Comparison of ENCODE assay signal across 20 mouse cellular contexts in the genomic region with DNA sequence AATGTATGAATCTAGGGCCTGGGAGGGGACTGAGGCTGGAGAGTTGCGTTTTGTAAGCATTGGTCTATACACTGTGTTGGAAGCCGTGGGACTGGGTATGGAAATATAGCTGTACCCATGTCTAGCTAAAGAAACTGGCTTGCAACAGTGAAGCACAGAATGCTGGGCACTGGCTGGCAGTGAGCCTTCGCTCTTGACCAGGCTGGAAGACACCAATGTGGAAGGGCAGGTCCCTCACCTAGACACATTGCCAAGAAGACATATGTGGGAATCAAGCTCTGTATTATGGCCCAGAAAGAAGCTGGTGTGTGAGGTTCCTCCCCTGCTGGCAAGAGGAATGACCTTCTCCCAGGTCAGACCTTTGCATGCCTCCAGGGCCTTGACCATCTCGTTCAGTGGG.
"Had no signal": no experiment of that assay in that cellular context is flagged by ENCODE, and none has a peak within 500 bp of the region (broad histone marks: within the 10 kb centered on the region; RNA-seq: fewer than 3 reads in every experiment).

No protein-coding gene starts in this region.

- H3K4me3 ChIP-seq: midbrain, embryonic 10.5 days; midbrain, embryonic 12.5 days; myocyte; neural tube, embryonic 13.5 days; neural tube, embryonic 15.5 days; stomach, embryonic 15.5 days had no signal

- DNase-seq: lung, adult 18-20 months; lung, embryonic 14.5 days; lung, postnatal 10 days; lung, postnatal 4 days; midbrain, embryonic 14.5 days; retina, postnatal 1 day; right cerebral cortex, adult 18-20 months; right cerebral cortex, postnatal 25 days; right cerebral cortex, postnatal 4 days; thymus, adult 2 months; thymus, postnatal 25 days; thymus, postnatal 4 days had no signal

- H3K9me3 ChIP-seq: midbrain, embryonic 10.5 days; neural tube, embryonic 13.5 days; neural tube, embryonic 15.5 days; stomach, embryonic 15.5 days had no signal

- H3K27me3 ChIP-seq: midbrain, embryonic 12.5 days; neural tube, embryonic 13.5 days; neural tube, embryonic 15.5 days; stomach, embryonic 15.5 days had no signal

- H3K4me1 ChIP-seq: midbrain, embryonic 12.5 days; neural tube, embryonic 13.5 days; neural tube, embryonic 15.5 days; stomach, embryonic 15.5 days had no signal

- H3K27ac ChIP-seq: midbrain, embryonic 10.5 days; midbrain, embryonic 12.5 days; neural tube, embryonic 13.5 days; neural tube, embryonic 15.5 days; stomach, embryonic 15.5 days; stomach, postnatal 0 days had no signal

- H3K4me2 ChIP-seq: lung, embryonic 14.5 days; midbrain, embryonic 12.5 days; neural tube, embryonic 13.5 days; neural tube, embryonic 15.5 days; stomach, embryonic 15.5 days had no signal

- H3K36me3 ChIP-seq: midbrain, embryonic 10.5 days; midbrain, embryonic 12.5 days; neural tube, embryonic 13.5 days; neural tube, embryonic 15.5 days; stomach, embryonic 15.5 days had no signal

- ATAC-seq: midbrain, embryonic 16.5 days had no signal

- H3K9ac ChIP-seq: lung, embryonic 14.5 days; midbrain, embryonic 12.5 days; neural tube, embryonic 13.5 days; neural tube, embryonic 15.5 days; stomach, embryonic 15.5 days had no signal
